Mouse (Mus musculus): ENCODE measurements around the gene Slc2a9.

DNA sequence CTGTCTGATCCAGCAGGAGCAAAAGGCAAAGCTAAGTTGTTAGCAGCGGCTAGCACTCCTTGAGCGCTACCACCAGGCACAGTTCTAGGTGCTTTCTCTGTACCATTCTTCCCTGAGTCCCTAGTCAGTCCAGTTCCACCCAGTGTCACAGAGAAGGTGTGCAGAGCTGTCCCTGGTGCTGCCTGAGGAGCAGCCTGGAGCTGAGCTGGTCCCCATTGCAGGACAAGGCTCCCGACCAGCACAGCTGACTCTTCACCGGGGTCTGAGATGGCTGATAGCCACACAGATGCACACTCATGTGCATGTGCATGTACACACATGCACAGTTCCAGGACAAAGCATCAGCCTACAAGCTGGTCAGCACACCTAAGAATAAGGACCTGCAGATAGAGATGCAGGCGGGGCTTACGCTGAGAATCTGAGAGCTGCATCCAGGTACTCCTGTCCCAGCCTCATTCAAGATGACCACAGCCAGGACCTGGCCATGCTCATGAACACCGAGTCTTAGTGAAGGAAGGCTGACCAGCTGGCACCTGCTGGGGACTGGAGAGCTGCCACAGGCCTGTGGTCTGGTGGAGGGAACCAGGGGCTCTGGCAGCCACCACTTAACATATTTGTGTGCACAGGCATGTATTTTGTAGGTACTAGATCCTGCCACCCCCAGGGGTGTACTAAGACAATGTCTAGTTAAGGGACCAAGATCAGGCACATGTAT, 25.1 kb downstream of the Slc2a9 start:
- TF ChIP-seq POLR2A (IDR thresholded peaks at IDR 0.05; ENCODE audit: low read depth, low read length) (no peak), CTCF (IDR thresholded peaks at IDR 0.05; ENCODE audit: extremely low read depth, insufficient read depth, insufficient read length, insufficient replicate concordance) (no peak)

Measured in spleen, adult 2 months (tissue).